Mouse (Mus musculus): ENCODE measurements at regions not wholly inside any gene's neighbourhood (a gene's known extent, or its start where the extent isn't known, plus 50 kb on each side); places are given as distances from the start of the nearest gene placed in this dataset.

GRCm38 (mm10) chr10:17613281-17613680, 109.7 kb upstream of the Cited2 start:
- Histone ChIP-seq H3K4me2 (replicated peaks; ENCODE audit: low read depth, low read length) (no peak overlapping the region), H3K27me3 (ENCODE audit: control insufficient read depth, insufficient read depth, low read length) (no peaks in the 10 kb centered on the region), H3K9me3 (ENCODE audit: control insufficient read depth, low read depth, low read length) (no peaks in the 10 kb centered on the region), H3K27ac (ENCODE audit: low read length) (no peak overlapping the region), H3K4me3 (ENCODE audit: low read depth, low read length) (no peak overlapping the region), H3K9ac (replicated peaks; ENCODE audit: low read depth, low read length) (no peak overlapping the region), H3K4me1 (ENCODE audit: control insufficient read depth, insufficient read depth, low read length) (no peaks in the 10 kb centered on the region), H3K36me3 (ENCODE audit: control insufficient read depth, insufficient read depth, low read length) (no peaks in the 10 kb centered on the region)
- WGBS = 86% methylated on average over 3 of the region's 3 CpGs
- ATAC-seq (ENCODE audit: insufficient number of reproducible peaks, insufficient read depth, low FRiP score, low read depth) = no peak

DNA sequence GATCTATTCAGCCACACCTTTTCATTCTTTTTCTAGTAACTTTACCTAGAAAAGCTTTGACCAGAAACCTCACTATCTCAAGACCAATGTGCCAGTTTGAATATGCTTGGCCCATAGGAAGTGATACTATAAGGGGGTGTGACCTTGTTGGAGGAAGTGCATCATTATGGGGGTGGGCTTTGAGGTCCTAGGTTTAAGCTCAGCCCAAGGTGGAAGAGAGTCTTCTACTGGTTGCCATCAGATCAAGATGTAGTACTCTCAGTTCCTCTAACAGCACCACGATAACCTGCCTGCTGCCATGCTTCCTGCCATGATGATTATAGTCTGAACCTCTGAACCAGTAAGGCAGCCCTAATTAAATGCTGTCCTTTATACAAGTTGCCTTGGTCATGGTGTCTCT, 105.0 kb upstream of the Cited2 start:
- 88% methylated on average over 1 of the region's 1 CpGs for WGBS
- Histone ChIP-seq H3K9ac (replicated peaks; ENCODE audit: low read depth, low read length) (no peak overlapping the region), H3K27me3 (ENCODE audit: control insufficient read depth, insufficient read depth, low read length) (no peaks in the 10 kb centered on the region), H3K36me3 (ENCODE audit: control insufficient read depth, insufficient read depth, low read length) (no peaks in the 10 kb centered on the region), H3K4me1 (ENCODE audit: control insufficient read depth, insufficient read depth, low read length) (no peaks in the 10 kb centered on the region), H3K9me3 (ENCODE audit: control insufficient read depth, low read depth, low read length) (no peaks in the 10 kb centered on the region), H3K4me2 (replicated peaks; ENCODE audit: low read depth, low read length) (no peak overlapping the region), H3K4me3 (ENCODE audit: low read depth, low read length) (no peak overlapping the region), H3K27ac (ENCODE audit: low read length) (no peak overlapping the region)
- ATAC-seq (ENCODE audit: insufficient number of reproducible peaks, insufficient read depth, low FRiP score, low read depth) = no peak

GRCm38 (mm10) chr10:17619617-17620016, 103.4 kb upstream of the Cited2 start:
- H3K4me3 ChIP-seq (ENCODE audit: low read depth, low read length) = no peak overlapping the region
- no peak for ATAC-seq (ENCODE audit: insufficient number of reproducible peaks, insufficient read depth, low FRiP score, low read depth)
- no peak overlapping the region for H3K4me2 ChIP-seq (replicated peaks; ENCODE audit: low read depth, low read length)
- no peaks in the 10 kb centered on the region for H3K9me3 ChIP-seq (ENCODE audit: control insufficient read depth, low read depth, low read length)
- H3K27ac ChIP-seq (ENCODE audit: low read length) = no peak overlapping the region
- 60% methylated on average over 3 of the region's 3 CpGs for WGBS
- H3K27me3 ChIP-seq (ENCODE audit: control insufficient read depth, insufficient read depth, low read length) = no peaks in the 10 kb centered on the region
- no peaks in the 10 kb centered on the region for H3K4me1 ChIP-seq (ENCODE audit: control insufficient read depth, insufficient read depth, low read length)
- H3K36me3 ChIP-seq (ENCODE audit: control insufficient read depth, insufficient read depth, low read length) = no peaks in the 10 kb centered on the region
- no peak overlapping the region for H3K9ac ChIP-seq (replicated peaks; ENCODE audit: low read depth, low read length)

GRCm38 (mm10) chr10:17621703-17622385, 101.2 kb upstream of the Cited2 start:
- Histone ChIP-seq H3K9ac (replicated peaks; ENCODE audit: low read depth, low read length) (no peak overlapping the region), H3K36me3 (ENCODE audit: control insufficient read depth, insufficient read depth, low read length) (no peaks in the 10 kb centered on the region), H3K4me3 (ENCODE audit: low read depth, low read length) (no peak overlapping the region), H3K27me3 (ENCODE audit: control insufficient read depth, insufficient read depth, low read length) (no peaks in the 10 kb centered on the region), H3K9me3 (ENCODE audit: control insufficient read depth, low read depth, low read length) (no peaks in the 10 kb centered on the region), H3K4me2 (replicated peaks; ENCODE audit: low read depth, low read length) (no peak overlapping the region), H3K27ac (ENCODE audit: low read length) (no peak overlapping the region), H3K4me1 (ENCODE audit: control insufficient read depth, insufficient read depth, low read length) (no peaks in the 10 kb centered on the region)
- no peak for ATAC-seq (ENCODE audit: insufficient number of reproducible peaks, insufficient read depth, low FRiP score, low read depth)
- whole genome bisulfite sequencing = 54% methylated on average over 5 of the region's 5 CpGs

GRCm38 (mm10) chr10:17622802-17623201, 100.2 kb upstream of the Cited2 start:
- H3K27ac ChIP-seq (ENCODE audit: low read length) = no peak overlapping the region
- no peak overlapping the region for H3K4me3 ChIP-seq (ENCODE audit: low read depth, low read length)
- ATAC-seq (ENCODE audit: insufficient number of reproducible peaks, insufficient read depth, low FRiP score, low read depth) = no peak
- 54% methylated on average over 1 of the region's 1 CpGs for whole genome bisulfite sequencing
- H3K9ac ChIP-seq (replicated peaks; ENCODE audit: low read depth, low read length) = no peak overlapping the region
- H3K4me2 ChIP-seq (replicated peaks; ENCODE audit: low read depth, low read length) = no peak overlapping the region
- H3K36me3 ChIP-seq (ENCODE audit: control insufficient read depth, insufficient read depth, low read length) = no peaks in the 10 kb centered on the region
- H3K4me1 ChIP-seq (ENCODE audit: control insufficient read depth, insufficient read depth, low read length) = no peaks in the 10 kb centered on the region
- H3K27me3 ChIP-seq (ENCODE audit: control insufficient read depth, insufficient read depth, low read length) = no peaks in the 10 kb centered on the region
- no peaks in the 10 kb centered on the region for H3K9me3 ChIP-seq (ENCODE audit: control insufficient read depth, low read depth, low read length)

DNA sequence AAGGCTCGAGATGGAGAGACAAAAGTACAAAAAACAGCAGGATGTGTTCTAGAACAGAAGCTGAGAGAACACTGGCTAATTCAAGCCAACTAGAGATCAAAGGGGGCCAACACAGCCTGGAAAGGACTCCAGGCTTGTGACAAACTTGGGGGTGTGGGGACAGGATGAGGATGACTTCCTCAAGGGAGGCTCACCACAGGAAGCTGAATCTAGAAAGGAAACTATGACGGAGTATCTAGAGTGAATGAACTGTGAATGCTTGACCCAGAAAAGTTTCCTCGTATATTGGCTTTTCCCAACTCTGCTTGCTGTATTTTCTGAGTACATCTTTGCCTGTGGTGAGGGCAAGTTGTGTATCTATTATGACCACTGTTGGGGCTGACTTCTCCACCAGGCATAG, 93.3 kb upstream of the Cited2 start:
- no peaks in the 10 kb centered on the region for H3K9me3 ChIP-seq (ENCODE audit: control insufficient read depth, low read depth, low read length)
- no peaks in the 10 kb centered on the region for H3K36me3 ChIP-seq (ENCODE audit: control insufficient read depth, insufficient read depth, low read length)
- H3K4me2 ChIP-seq (replicated peaks; ENCODE audit: low read depth, low read length) = no peak overlapping the region
- H3K27me3 ChIP-seq (ENCODE audit: control insufficient read depth, insufficient read depth, low read length) = no peaks in the 10 kb centered on the region
- no peak overlapping the region for H3K27ac ChIP-seq (ENCODE audit: low read length)
- H3K9ac ChIP-seq (replicated peaks; ENCODE audit: low read depth, low read length) = no peak overlapping the region
- H3K4me1 ChIP-seq (ENCODE audit: control insufficient read depth, insufficient read depth, low read length) = 0 out of 2 replicates have a peak, but pooled peaks cover 6% of the 10 kb centered on the region
- H3K4me3 ChIP-seq (ENCODE audit: low read depth, low read length) = no peak overlapping the region
- WGBS = 74% methylated on average over 3 of the region's 3 CpGs
- ATAC-seq (ENCODE audit: insufficient number of reproducible peaks, insufficient read depth, low FRiP score, low read depth) = no peak

- 0 out of 2 replicates have a peak, but pooled peaks cover 6% of the 10 kb centered on the region for H3K4me1 ChIP-seq (ENCODE audit: control insufficient read depth, insufficient read depth, low read length)
- no peaks in the 10 kb centered on the region for H3K27me3 ChIP-seq (ENCODE audit: control insufficient read depth, insufficient read depth, low read length)
- no peak for ATAC-seq (ENCODE audit: insufficient number of reproducible peaks, insufficient read depth, low FRiP score, low read depth)
- no peak overlapping the region for H3K4me3 ChIP-seq (ENCODE audit: low read depth, low read length)
- 85% methylated on average over 4 of the region's 4 CpGs for WGBS
- H3K9ac ChIP-seq (replicated peaks; ENCODE audit: low read depth, low read length) = no peak overlapping the region
- no peaks in the 10 kb centered on the region for H3K9me3 ChIP-seq (ENCODE audit: control insufficient read depth, low read depth, low read length)
- H3K36me3 ChIP-seq (ENCODE audit: control insufficient read depth, insufficient read depth, low read length) = no peaks in the 10 kb centered on the region
- H3K27ac ChIP-seq (ENCODE audit: low read length) = no peak overlapping the region
- H3K4me2 ChIP-seq (replicated peaks; ENCODE audit: low read depth, low read length) = no peak overlapping the region
Measured at GRCm38 (mm10) chr10:17630861-17631581, 92.0 kb upstream of the Cited2 start.

DNA sequence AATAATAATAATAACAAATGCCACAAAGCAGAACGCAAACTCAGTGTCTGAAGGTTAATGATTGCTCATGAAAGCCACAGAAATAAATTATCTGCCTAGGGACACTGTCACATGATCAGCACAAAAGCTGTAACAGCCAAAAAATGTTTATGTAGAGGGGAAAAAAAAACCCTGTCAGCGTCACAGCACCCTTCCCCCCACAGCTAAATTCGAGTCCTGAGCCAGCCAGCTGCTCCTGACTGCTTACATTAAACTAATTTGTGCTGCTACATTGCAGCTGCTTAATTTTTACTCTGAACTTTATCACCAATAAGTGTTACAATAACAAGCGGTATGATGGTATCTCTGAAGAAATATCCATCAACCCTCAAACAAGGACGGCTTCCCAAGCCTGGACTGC, 91.2 kb upstream of the Cited2 start:
- no peaks in the 10 kb centered on the region for H3K9me3 ChIP-seq (ENCODE audit: control insufficient read depth, low read depth, low read length)
- H3K4me3 ChIP-seq (ENCODE audit: low read depth, low read length) = no peak overlapping the region
- H3K4me1 ChIP-seq (ENCODE audit: control insufficient read depth, insufficient read depth, low read length) = 0 out of 2 replicates have a peak, but pooled peaks cover 6% of the 10 kb centered on the region
- no peak overlapping the region for H3K4me2 ChIP-seq (replicated peaks; ENCODE audit: low read depth, low read length)
- H3K9ac ChIP-seq (replicated peaks; ENCODE audit: low read depth, low read length) = no peak overlapping the region
- WGBS = 17% methylated on average over 5 of the region's 5 CpGs
- no peaks in the 10 kb centered on the region for H3K27me3 ChIP-seq (ENCODE audit: control insufficient read depth, insufficient read depth, low read length)
- H3K36me3 ChIP-seq (ENCODE audit: control insufficient read depth, insufficient read depth, low read length) = no peaks in the 10 kb centered on the region
- H3K27ac ChIP-seq (ENCODE audit: low read length) = no peak overlapping the region
- peak; percentile 58; the same call in 1 of the 2 replicates for ATAC-seq (ENCODE audit: insufficient number of reproducible peaks, insufficient read depth, low FRiP score, low read depth)

Measured in stomach, embryonic 14.5 days (tissue).